ENCODE assay signal across 1 mouse cellular context in genomic region chr14:99046031-99046781, GRCm38 (mm10).
A peak's percentile ranks its signal among the peaks of the same experiment; 100 is the strongest.
TF ChIP-seq lines count a peak whose summit lies in the region.

Mzt1 (minus strand) TSS chr14:99046134.
Bora (plus strand) TSS chr14:99046222.

TF ChIP-seq in CH12.LX, 34 proteins besides CTCF, POLR2A, EP300 and RAD21 (continued from another document):
- TF ChIP-seq POLR2AphosphoS2 (IDR thresholded peaks at IDR 0.05; ENCODE audit: low read depth, low read length) = peak; percentile 84; the same call in 1 of the 2 replicates
- peak; percentile 80; the same call in 1 of the 2 replicates for TF ChIP-seq E2F4 (IDR thresholded peaks at IDR 0.05; ENCODE audit: insufficient replicate concordance, low read depth, low read length)
- no peak; the same call in 1 of the 2 replicates for TF ChIP-seq MEF2A (IDR thresholded peaks at IDR 0.05; ENCODE audit: borderline replicate concordance, low read depth, low read length)
- TF ChIP-seq KAT2A (IDR thresholded peaks at IDR 0.05; ENCODE audit: insufficient replicate concordance, low read length) = 0 out of 2 replicates have a peak, but pooled peaks have one; percentile 48
- TF ChIP-seq USF2 (conservative IDR thresholded peaks at IDR 0.05; ENCODE audit: low read depth, low read length) = no peak
- TF ChIP-seq MAZ (IDR thresholded peaks at IDR 0.05; ENCODE audit: low read depth, low read length) = peak; percentile 34; the same call in 1 of the 2 replicates
- TF ChIP-seq UBTF (IDR thresholded peaks at IDR 0.05; ENCODE audit: low read depth, low read length) = no peak
- TF ChIP-seq ZMIZ1 (IDR thresholded peaks at IDR 0.05; ENCODE audit: low read depth, low read length) = peak; percentile 77
- no peak for TF ChIP-seq JUN (IDR thresholded peaks at IDR 0.05; ENCODE audit: insufficient read depth, low read depth, low read length)
- peak; percentile 35; the same call in 1 of the 2 replicates for TF ChIP-seq MYC (IDR thresholded peaks at IDR 0.05; ENCODE audit: low read depth, low read length)
- peak; percentile 46; the same call in 1 of the 2 replicates for TF ChIP-seq TBP (conservative IDR thresholded peaks at IDR 0.05; ENCODE audit: low read depth, low read length)
- no peak for TF ChIP-seq BHLHE40 (IDR thresholded peaks at IDR 0.05; ENCODE audit: low read depth, low read length)
- peak; percentile 73 for TF ChIP-seq MXI1 (IDR thresholded peaks at IDR 0.05; ENCODE audit: low read depth, low read length)
- peak; percentile 88 for TF ChIP-seq ELF1 (IDR thresholded peaks at IDR 0.05; ENCODE audit: low read depth, low read length)
- peak; percentile 62 for TF ChIP-seq NRF1 (IDR thresholded peaks at IDR 0.05; ENCODE audit: low read depth, low read length)
- no peak for TF ChIP-seq PAX5 (IDR thresholded peaks at IDR 0.05; ENCODE audit: low read length)
- TF ChIP-seq SIN3A (IDR thresholded peaks at IDR 0.05; ENCODE audit: low read length) = peak; percentile 87
- peak; percentile 61 for TF ChIP-seq HCFC1 (IDR thresholded peaks at IDR 0.05; ENCODE audit: low read depth, low read length)
- peak; percentile 30; the same call in 1 of the 2 replicates for TF ChIP-seq MAX (IDR thresholded peaks at IDR 0.05; ENCODE audit: low read length)
- peak; percentile 21 for TF ChIP-seq TCF12 (IDR thresholded peaks at IDR 0.05; ENCODE audit: low read depth, low read length)
- no peak for TF ChIP-seq SMC3 (IDR thresholded peaks at IDR 0.05; ENCODE audit: low read depth, low read length)
- TF ChIP-seq ZKSCAN1 (IDR thresholded peaks at IDR 0.05; ENCODE audit: borderline replicate concordance, low read depth, low read length) = no peak
